Mouse (Mus musculus) small intestine, adult 2 months (tissue): Measurements from ENCODE around the gene 1600014C23Rik.

Experiments used
- CTCF ChIP-seq: fragments of 200-500 bp; IDR thresholded peaks from 2 replicates; pipeline ENCODE4 v1.5.1; 2012; ENCODE audit warnings: low read depth, mild to moderate bottlenecking, control low read depth, inconsistent platforms, low read length, moderate library complexity, mixed read lengths; ENCODE audit not compliant: insufficient replicate concordance, insufficient read length; ENCODE audit errors: extremely low read depth
- POLR2A ChIP-seq: fragments of 200-500 bp; IDR thresholded peaks from 2 replicates; pipeline ENCODE4 v1.6.1; 2012; ENCODE audit warnings: low read depth, mild to moderate bottlenecking, control low read depth, inconsistent platforms, low read length, moderate library complexity

GRCm38 (mm10) chr17:45765914-45766313 is 32.3 kb upstream of the 1600014C23Rik start:
- TF ChIP-seq POLR2A (no peak), CTCF (no peak)
